Mouse (Mus musculus) bone marrow macrophage, adult 2 months (primary cell): ENCODE measurements around the gene Hpse2.

Experiments
- CTCF ChIP-seq: IDR thresholded peaks from 2 replicates; pipeline ENCODE4 v1.5.1; 2012; ENCODE audit warnings: low read depth, mild to moderate bottlenecking, low read length, moderate library complexity
- POLR2A ChIP-seq: IDR thresholded peaks from 2 replicates; pipeline ENCODE4 v1.6.1; 2012; ENCODE audit warnings: mild to moderate bottlenecking, low read depth, low read length, borderline replicate concordance

GRCm38 (mm10) chr19:42837591-42837990 lies 550.6 kb downstream of the Hpse2 start:
- TF ChIP-seq CTCF = no peak
- TF ChIP-seq POLR2A = no peak
